Mouse (Mus musculus) cortical plate, adult 2 months (tissue): ENCODE measurements around the gene Nell1. TPM values are rescaled to one million over a fixed set of nuclear protein-coding genes. Genes with fewer than 3 reads are reported as not detected.

ENCODE experiments used
- H3K27ac ChIP-seq: fragments of 200-500 bp; 2 replicates; pipeline ENCODE4 v1.5.1; 2012; ENCODE audit warnings: low read length, control low read depth, inconsistent platforms; ENCODE audit not compliant: insufficient read depth
- H3K4me1 ChIP-seq: fragments of 200-500 bp; 2 replicates; pipeline ENCODE4 v1.6.1; 2011; ENCODE audit warnings: low read length; ENCODE audit not compliant: control insufficient read depth, insufficient read depth
- H3K4me3 ChIP-seq: fragments of 200-500 bp; 2 replicates; pipeline ENCODE4 v1.5.1; 2011; ENCODE audit warnings: mild to moderate bottlenecking, low read length, control low read depth; ENCODE audit not compliant: insufficient read depth
- CTCF ChIP-seq: fragments of 200-500 bp; IDR thresholded peaks from 2 replicates; pipeline ENCODE4 v1.5.1; 2011; ENCODE audit warnings: mild to moderate bottlenecking, control low read depth, low read length; ENCODE audit not compliant: insufficient read depth; ENCODE audit errors: extremely low read depth
- POLR2A ChIP-seq: fragments of 200-500 bp; IDR thresholded peaks from 2 replicates; pipeline ENCODE4 v1.6.1; 2011; ENCODE audit warnings: mild to moderate bottlenecking, low read length, control low read depth; ENCODE audit not compliant: insufficient read depth; ENCODE audit errors: extremely low read depth
- polyA plus RNA-seq: library from polyadenylated mRNA; depleted of rRNA; stranded (reverse); fragments of >200 nt; gene quantifications from 2 replicates; pipeline ENCODE4 v1.2.3, GENCODE M21; 2012

The Nell1 gene
- polyA plus RNA-seq, 1 experiment = 27.7 TPM

GRCm38 (mm10) chr7:50374876-50375275 lies 400.2 kb downstream of the Nell1 start:
- Histone ChIP-seq H3K4me3 (no peak overlapping the region), H3K27ac (no peak overlapping the region), H3K4me1 (peaks cover 1% of the 10 kb centered on the region; the same call in 1 of the 2 replicates)
- TF ChIP-seq CTCF (no peak), POLR2A (no peak)

- no peak overlapping the region for H3K4me3 ChIP-seq
- no peak for TF ChIP-seq CTCF
- TF ChIP-seq POLR2A = no peak
- no peaks in the 10 kb centered on the region; the same call in 1 of the 2 replicates for H3K4me1 ChIP-seq
- no peak overlapping the region for H3K27ac ChIP-seq
Measured at GRCm38 (mm10) chr7:50410421-50410820, 435.8 kb downstream of the Nell1 start.

DNA sequence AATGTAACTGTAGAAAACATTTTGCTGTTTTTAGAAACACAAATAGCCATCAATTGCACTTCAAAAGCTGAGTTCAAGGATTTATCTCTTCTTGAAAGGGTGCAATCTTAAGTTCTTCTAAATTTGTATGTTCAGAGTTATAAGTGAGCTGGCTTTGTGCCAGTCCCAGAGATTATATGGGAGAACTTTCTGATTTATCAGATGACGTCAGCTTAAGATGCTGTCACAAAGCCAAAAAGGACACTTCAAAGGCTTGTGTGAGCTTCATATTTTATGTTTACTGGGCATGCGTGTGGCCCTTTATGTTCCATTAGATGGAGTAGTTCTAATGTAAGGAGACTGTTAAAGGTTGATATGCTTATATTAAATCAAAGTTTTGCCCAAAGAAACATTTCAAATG lies 445.3 kb downstream of the Nell1 start:
- no peaks in the 10 kb centered on the region for H3K4me1 ChIP-seq
- H3K4me3 ChIP-seq = no peak overlapping the region
- TF ChIP-seq CTCF = no peak
- no peak for TF ChIP-seq POLR2A
- H3K27ac ChIP-seq = no peak overlapping the region

DNA sequence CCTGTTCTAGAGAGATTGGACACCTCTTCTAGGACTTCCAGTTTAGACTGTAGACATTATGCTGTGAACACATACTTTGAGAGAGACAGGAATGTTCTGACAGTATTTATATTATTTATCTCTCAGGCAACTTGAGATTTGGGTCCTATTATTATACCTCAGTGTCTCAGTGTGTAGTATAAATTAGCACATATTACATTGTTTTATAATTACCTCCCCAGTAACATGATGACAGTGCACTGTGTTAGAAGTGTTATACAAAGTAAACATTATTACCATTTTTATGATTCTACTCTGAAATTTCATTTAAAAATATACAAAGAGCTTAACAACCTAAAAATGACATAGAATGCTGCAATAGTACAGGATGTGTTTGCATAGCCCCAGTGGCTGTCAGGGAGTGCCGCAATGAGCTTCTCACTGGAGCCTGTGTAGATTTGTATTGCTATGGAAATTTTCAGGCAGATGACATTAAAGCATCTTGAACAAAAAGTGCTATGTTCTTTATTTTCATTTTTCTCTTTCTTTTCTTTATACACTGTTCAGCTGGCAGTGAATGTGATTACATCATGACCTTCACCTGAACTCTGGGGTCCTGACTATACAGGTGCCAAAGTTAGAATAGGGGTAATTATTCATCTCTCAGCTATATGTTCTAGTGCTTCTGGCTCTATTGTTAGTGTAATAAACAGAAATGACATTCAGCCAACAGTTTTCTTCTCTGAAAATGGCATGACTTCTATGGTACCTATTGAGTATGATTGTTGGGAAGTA lies 447.9 kb downstream of the Nell1 start:
- TF ChIP-seq CTCF (no peak), POLR2A (no peak)
- no peaks in the 10 kb centered on the region for H3K4me1 ChIP-seq

DNA sequence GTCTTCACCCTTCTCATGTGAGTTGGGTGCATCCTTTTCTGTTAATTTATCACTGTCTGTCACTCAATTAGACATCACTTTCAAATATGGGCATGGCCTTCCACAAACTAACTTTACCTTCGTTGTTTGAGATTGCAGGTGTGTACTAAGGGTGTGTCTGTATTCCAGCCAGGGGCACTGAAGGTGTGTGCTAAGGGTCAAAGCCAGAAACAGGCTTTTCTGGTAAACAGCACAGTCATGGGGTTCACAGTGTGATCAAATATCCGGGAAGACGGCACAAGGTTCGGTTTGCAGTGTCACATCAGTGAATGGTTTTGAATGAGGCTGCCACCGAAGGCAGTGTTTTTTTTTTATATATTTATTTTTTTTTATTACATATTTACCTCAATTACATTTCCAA lies 455.1 kb downstream of the Nell1 start:
- H3K4me1 ChIP-seq = no peaks in the 10 kb centered on the region
- TF ChIP-seq POLR2A = no peak
- H3K27ac ChIP-seq = no peak overlapping the region
- no peak overlapping the region for H3K4me3 ChIP-seq

More for the DNA sequence above, 447.9 kb downstream of the Nell1 start:
- Histone ChIP-seq H3K4me3 (no peak overlapping the region), H3K27ac (no peak overlapping the region)

- no peak overlapping the region for H3K4me3 ChIP-seq
- TF ChIP-seq POLR2A (no peak), CTCF (no peak)
- no peak overlapping the region for H3K27ac ChIP-seq
- H3K4me1 ChIP-seq = peaks cover 8% of the 10 kb centered on the region
Measured at GRCm38 (mm10) chr7:50441237-50441636, 466.6 kb downstream of the Nell1 start.

- Histone ChIP-seq H3K4me3 (no peak overlapping the region), H3K4me1 (peaks cover 2% of the 10 kb centered on the region; the same call in 1 of the 2 replicates), H3K27ac (no peak overlapping the region)
- TF ChIP-seq CTCF (no peak), POLR2A (no peak)
Measured at GRCm38 (mm10) chr7:50447316-50447715, 472.7 kb downstream of the Nell1 start.

- H3K4me1 ChIP-seq = no peaks in the 10 kb centered on the region
- TF ChIP-seq POLR2A = no peak
- TF ChIP-seq CTCF = no peak
- no peak overlapping the region for H3K27ac ChIP-seq
- H3K4me3 ChIP-seq = no peak overlapping the region
Measured at GRCm38 (mm10) chr7:50467742-50468141, 493.1 kb downstream of the Nell1 start.

DNA sequence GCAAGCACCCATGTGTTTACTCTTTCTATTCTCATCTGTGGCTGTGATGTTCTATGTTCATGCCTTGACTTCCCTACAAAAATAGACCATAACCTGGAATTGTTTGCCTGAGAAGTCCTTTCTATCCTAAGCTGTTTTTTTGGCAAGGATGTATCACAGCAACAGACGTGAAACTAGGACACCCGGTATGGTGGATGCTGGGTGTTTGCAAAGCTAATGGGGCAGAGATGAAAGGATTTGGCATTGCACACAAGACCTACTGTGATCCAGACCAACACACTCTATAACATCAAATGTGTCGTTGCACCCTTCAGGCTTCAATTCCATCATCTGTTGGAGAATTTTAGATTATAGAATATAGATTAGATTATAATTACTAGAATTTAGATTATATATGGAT lies 495.9 kb downstream of the Nell1 start:
- H3K4me1 ChIP-seq = no peaks in the 10 kb centered on the region
- H3K27ac ChIP-seq = no peak overlapping the region
- TF ChIP-seq CTCF (no peak), POLR2A (no peak)
- H3K4me3 ChIP-seq = no peak overlapping the region

- Histone ChIP-seq H3K27ac (no peak overlapping the region), H3K4me1 (no peaks in the 10 kb centered on the region), H3K4me3 (no peak overlapping the region)
- TF ChIP-seq CTCF (no peak), POLR2A (no peak)
Measured at GRCm38 (mm10) chr7:50482011-50482410, 507.3 kb downstream of the Nell1 start.
